Mouse (Mus musculus): Measurements from ENCODE around the gene Pck2. TPM values are rescaled to one million over a fixed set of nuclear protein-coding genes. Genes with fewer than 3 reads are reported as not detected.

Gene Pck2
- polyA plus RNA-seq, 1 experiment from 2014 or later: 19.2 TPM

DNA sequence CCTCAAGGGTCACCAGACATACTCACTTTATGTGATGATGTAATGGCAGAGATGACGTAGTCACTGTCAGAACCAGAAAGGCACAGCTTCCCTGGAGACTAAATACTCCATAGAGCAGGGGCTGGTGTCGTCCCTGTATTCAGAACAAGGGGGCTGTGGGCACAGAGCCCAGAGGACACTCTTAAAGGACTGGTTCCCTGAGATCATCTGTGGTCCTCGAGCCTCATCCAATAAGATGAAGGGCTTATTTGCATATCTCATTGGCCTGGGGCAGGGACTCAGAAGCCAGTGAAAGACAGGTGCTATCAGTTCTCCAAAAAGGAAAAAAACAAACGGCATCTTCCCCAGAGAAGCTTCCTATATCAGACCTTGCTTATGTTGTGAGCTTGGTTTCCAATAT is 16.0 kb upstream of the Pck2 start:
- 53% methylated on average over 4 of the region's 4 CpGs for WGBS
- Histone ChIP-seq H3K27me3 (ENCODE audit: control insufficient read depth, insufficient read depth, low read length) (0 out of 2 replicates have a peak, but pooled peaks cover 4% of the 10 kb centered on the region), H3K9ac (no peak overlapping the region), H3K36me3 (replicated peaks; ENCODE audit: control insufficient read depth, insufficient read depth) (no peaks in the 10 kb centered on the region), H3K9me3 (ENCODE audit: control insufficient read depth, low read length) (no peaks in the 10 kb centered on the region), H3K4me1 (replicated peaks; ENCODE audit: control insufficient read depth, insufficient read depth, low read length) (peaks cover 10% of the 10 kb centered on the region; the same call in 1 of the 2 replicates), H3K4me3 (replicated peaks; ENCODE audit: low read length) (no peak overlapping the region), H3K4me2 (replicated peaks) (no peak overlapping the region), H3K27ac (no peak overlapping the region)
- no peak for ATAC-seq (ENCODE audit: low FRiP score)
- DNase-seq (ENCODE audit: low spot score): no peak

DNA sequence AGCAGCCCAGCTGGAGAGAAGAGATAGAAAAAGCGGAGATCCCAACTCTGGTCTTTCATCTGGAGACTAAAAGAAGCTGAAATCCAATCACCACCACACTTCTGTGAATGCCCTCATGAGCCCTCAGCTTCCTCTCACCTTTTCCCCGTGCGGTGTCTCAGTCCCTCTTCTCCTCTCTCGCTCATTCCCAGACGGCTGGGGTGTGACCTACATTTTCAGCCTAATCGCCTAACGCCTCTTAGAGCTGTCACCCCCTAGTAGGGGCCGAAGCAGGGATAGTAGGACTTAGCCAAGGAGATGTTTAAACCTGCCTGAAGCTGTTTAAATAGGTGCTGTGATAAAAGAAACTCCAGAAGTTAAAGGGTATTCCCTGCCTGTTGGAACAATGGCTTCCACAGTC is 15.3 kb upstream of the Pck2 start, which contains the start of gene Nrl:
Nrl (minus strand) TSS at position 197 of the 400 bp plus-strand sequence.
- ATAC-seq (ENCODE audit: low FRiP score) (no peak), DNase-seq (ENCODE audit: low spot score) (no peak)
- Histone ChIP-seq H3K27me3 (ENCODE audit: control insufficient read depth, insufficient read depth, low read length) (0 out of 2 replicates have a peak, but pooled peaks cover 4% of the 10 kb centered on the region), H3K4me2 (replicated peaks) (no peak within 1 kb of the TSS), H3K4me3 (replicated peaks; ENCODE audit: low read length) (no peak within 1 kb of the TSS), H3K36me3 (replicated peaks; ENCODE audit: control insufficient read depth, insufficient read depth) (no peaks in the 10 kb centered on the region), H3K4me1 (replicated peaks; ENCODE audit: control insufficient read depth, insufficient read depth, low read length) (0 out of 2 replicates have a peak, but pooled peaks cover 6% of the 10 kb centered on the region), H3K27ac (no peak within 1 kb of the TSS), H3K9ac (no peak within 1 kb of the TSS), H3K9me3 (ENCODE audit: control insufficient read depth, low read length) (no peaks in the 10 kb centered on the region)
- 52% methylated on average over 8 of the region's 8 CpGs for WGBS

GRCm38 (mm10) chr14:55526674-55527073 is 13.4 kb upstream of the Pck2 start:
- no peaks in the 10 kb centered on the region for H3K9me3 ChIP-seq (ENCODE audit: control insufficient read depth, low read length)
- no peak overlapping the region for H3K27ac ChIP-seq
- no peak for DNase-seq (ENCODE audit: low spot score)
- no peak overlapping the region for H3K4me2 ChIP-seq (replicated peaks)
- H3K27me3 ChIP-seq (ENCODE audit: control insufficient read depth, insufficient read depth, low read length): 0 out of 2 replicates have a peak, but pooled peaks cover under 1% of the 10 kb centered on the region
- no peak for ATAC-seq (ENCODE audit: low FRiP score)
- WGBS: 85% methylated on average over 2 of the region's 2 CpGs
- no peak overlapping the region for H3K4me3 ChIP-seq (replicated peaks; ENCODE audit: low read length)
- H3K4me1 ChIP-seq (replicated peaks; ENCODE audit: control insufficient read depth, insufficient read depth, low read length): no peaks in the 10 kb centered on the region
- H3K9ac ChIP-seq: no peak overlapping the region
- no peaks in the 10 kb centered on the region for H3K36me3 ChIP-seq (replicated peaks; ENCODE audit: control insufficient read depth, insufficient read depth)

DNA sequence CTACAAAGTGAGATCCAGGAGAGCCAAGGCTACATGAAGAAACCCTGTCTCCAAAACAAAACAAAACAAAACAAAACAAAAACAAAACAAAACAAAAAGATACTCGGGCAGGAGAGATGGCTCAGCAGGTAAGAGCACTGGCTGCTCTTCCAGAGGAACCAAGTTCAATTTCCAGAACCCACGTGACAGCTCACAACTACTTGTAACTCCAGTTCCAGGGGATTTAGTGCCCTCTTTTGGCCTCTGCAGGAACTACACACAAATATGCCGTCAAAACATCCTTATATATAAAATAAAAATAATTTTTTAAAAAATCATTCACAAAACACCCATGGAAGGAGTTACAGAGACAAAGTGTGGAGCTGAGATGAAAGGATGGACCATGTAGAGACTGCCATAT is 12.1 kb upstream of the Pck2 start:
- no peaks in the 10 kb centered on the region for H3K27me3 ChIP-seq (ENCODE audit: control insufficient read depth, insufficient read depth, low read length)

DNA sequence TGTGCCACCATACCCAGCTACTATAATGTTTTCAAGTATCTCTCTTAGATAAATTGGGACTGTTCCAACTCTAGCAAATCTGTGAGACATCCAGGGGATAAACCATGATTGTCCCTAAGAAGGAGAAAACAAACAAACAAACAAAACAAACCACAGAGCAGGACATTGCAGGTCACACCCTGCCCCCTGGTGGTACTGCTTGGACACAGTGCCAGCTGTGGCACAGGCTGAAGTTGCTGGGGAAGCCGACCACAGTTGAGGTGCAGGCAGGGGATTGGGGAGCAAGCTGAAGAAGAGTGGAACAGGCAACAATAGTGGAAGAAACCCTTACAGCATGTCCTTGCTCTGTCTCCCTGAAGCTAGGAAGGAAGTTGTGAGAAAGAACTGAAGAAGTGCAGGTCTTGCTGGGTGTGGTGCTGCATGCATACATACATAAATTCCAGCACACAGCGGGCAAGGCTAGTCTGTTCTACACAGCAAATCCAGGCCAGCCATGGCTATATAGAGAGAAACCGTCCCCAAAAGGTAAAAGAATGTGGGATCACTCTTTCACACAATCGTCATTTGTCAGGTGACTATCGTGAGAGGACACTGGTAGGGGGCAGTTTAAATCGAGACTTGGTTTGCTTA is 3.8 kb upstream of the Pck2 start:
- no peak overlapping the region for H3K27ac ChIP-seq
- no peaks in the 10 kb centered on the region for H3K27me3 ChIP-seq (ENCODE audit: control insufficient read depth, insufficient read depth, low read length)
- peaks cover 9% of the 10 kb centered on the region for H3K4me1 ChIP-seq (replicated peaks; ENCODE audit: control insufficient read depth, insufficient read depth, low read length)
- WGBS: 59% methylated on average over 6 of the region's 6 CpGs
- H3K9me3 ChIP-seq (ENCODE audit: control insufficient read depth, low read length): no peaks in the 10 kb centered on the region
- no peak overlapping the region for H3K4me3 ChIP-seq (replicated peaks; ENCODE audit: low read length)
- H3K9ac ChIP-seq: no peak overlapping the region
- H3K36me3 ChIP-seq (replicated peaks; ENCODE audit: control insufficient read depth, insufficient read depth): no peaks in the 10 kb centered on the region
- no peak overlapping the region for H3K4me2 ChIP-seq (replicated peaks)
- DNase-seq (ENCODE audit: low spot score): peak; percentile 60
- ATAC-seq (ENCODE audit: low FRiP score): no peak

More for the DNA sequence above, 12.1 kb upstream of the Pck2 start:
- H3K4me3 ChIP-seq (replicated peaks; ENCODE audit: low read length): no peak overlapping the region
- WGBS: 14% methylated on average over 3 of the region's 3 CpGs
- no peaks in the 10 kb centered on the region for H3K36me3 ChIP-seq (replicated peaks; ENCODE audit: control insufficient read depth, insufficient read depth)
- H3K9me3 ChIP-seq (ENCODE audit: control insufficient read depth, low read length): no peaks in the 10 kb centered on the region
- ATAC-seq (ENCODE audit: low FRiP score) (no peak), DNase-seq (ENCODE audit: low spot score) (peak; percentile 52)
- no peak overlapping the region for H3K9ac ChIP-seq
- H3K4me2 ChIP-seq (replicated peaks): no peak overlapping the region
- no peaks in the 10 kb centered on the region for H3K4me1 ChIP-seq (replicated peaks; ENCODE audit: control insufficient read depth, insufficient read depth, low read length)
- no peak overlapping the region for H3K27ac ChIP-seq

- Histone ChIP-seq H3K4me2 (replicated peaks) (peak overlapping the region; percentile 94), H3K9me3 (ENCODE audit: control insufficient read depth, low read length) (no peaks in the 10 kb centered on the region), H3K9ac (peak overlapping the region; percentile 79), H3K27me3 (ENCODE audit: control insufficient read depth, insufficient read depth, low read length) (no peaks in the 10 kb centered on the region), H3K36me3 (replicated peaks; ENCODE audit: control insufficient read depth, insufficient read depth) (0 out of 2 replicates have a peak, but pooled peaks cover 7% of the 10 kb centered on the region), H3K27ac (peak overlapping the region; percentile 72), H3K4me1 (replicated peaks; ENCODE audit: control insufficient read depth, insufficient read depth, low read length) (peaks cover 12% of the 10 kb centered on the region), H3K4me3 (replicated peaks; ENCODE audit: low read length) (peak overlapping the region; percentile 59)
- WGBS: 6% methylated on average over 10 of the region's 10 CpGs
- ATAC-seq (ENCODE audit: low FRiP score) (peak; percentile 51), DNase-seq (ENCODE audit: low spot score) (peak; percentile 78)
Observed at GRCm38 (mm10) chr14:55540787-55541321, 788 bp downstream of the Pck2 start.

DNA sequence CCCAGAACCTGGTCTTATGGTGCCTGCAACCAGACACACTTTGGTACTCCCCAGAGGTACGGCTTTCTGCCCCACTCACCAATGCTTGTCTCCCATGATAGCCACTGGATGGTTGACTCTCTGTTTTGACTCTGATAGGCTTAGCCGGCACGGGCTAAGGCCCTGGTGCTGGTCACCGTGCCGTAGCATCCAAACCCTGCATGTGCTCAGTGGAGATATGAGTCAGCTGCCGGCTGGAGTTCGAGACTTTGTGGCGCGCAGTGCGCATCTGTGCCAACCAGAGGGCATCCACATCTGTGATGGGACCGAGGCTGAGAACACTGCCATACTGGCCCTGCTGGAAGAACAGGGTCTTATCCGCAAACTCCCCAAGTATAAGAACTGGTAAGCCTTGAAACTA is 2.2 kb downstream of the Pck2 start:
- DNase-seq (ENCODE audit: low spot score): no peak

DNA sequence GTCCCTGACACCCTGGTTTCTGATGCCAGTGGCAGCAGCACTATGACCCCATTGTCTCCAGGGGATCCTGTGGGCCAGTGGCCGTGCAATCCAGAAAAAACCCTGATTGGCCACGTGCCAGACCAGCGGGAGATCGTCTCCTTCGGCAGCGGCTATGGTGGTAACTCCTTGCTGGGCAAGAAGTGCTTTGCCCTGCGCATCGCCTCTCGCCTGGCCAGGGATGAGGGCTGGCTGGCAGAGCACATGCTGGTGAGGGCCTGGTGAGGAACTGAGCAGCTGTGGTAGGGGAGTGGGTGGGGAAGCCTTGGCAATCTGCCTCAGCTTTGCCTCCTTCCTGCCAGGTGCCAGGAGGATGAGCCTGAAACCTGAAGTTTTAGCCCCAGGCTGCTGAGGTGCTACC is 4.3 kb downstream of the Pck2 start:
- H3K9me3 ChIP-seq (ENCODE audit: control insufficient read depth, low read length): no peaks in the 10 kb centered on the region
- ATAC-seq (ENCODE audit: low FRiP score) (no peak), DNase-seq (ENCODE audit: low spot score) (no peak)
- no peak overlapping the region for H3K4me2 ChIP-seq (replicated peaks)
- H3K27me3 ChIP-seq (ENCODE audit: control insufficient read depth, insufficient read depth, low read length): no peaks in the 10 kb centered on the region
- 70% methylated on average over 9 of the region's 9 CpGs for WGBS
- H3K4me3 ChIP-seq (replicated peaks; ENCODE audit: low read length): no peak overlapping the region
- H3K4me1 ChIP-seq (replicated peaks; ENCODE audit: control insufficient read depth, insufficient read depth, low read length): peaks cover 12% of the 10 kb centered on the region
- H3K9ac ChIP-seq: no peak overlapping the region
- peaks cover 31% of the 10 kb centered on the region for H3K36me3 ChIP-seq (replicated peaks; ENCODE audit: control insufficient read depth, insufficient read depth)
- no peak overlapping the region for H3K27ac ChIP-seq

More for the DNA sequence above, 2.2 kb downstream of the Pck2 start:
- no peak overlapping the region for H3K4me2 ChIP-seq (replicated peaks)
- peaks cover 12% of the 10 kb centered on the region for H3K4me1 ChIP-seq (replicated peaks; ENCODE audit: control insufficient read depth, insufficient read depth, low read length)
- no peaks in the 10 kb centered on the region for H3K27me3 ChIP-seq (ENCODE audit: control insufficient read depth, insufficient read depth, low read length)
- ATAC-seq (ENCODE audit: low FRiP score): no peak
- H3K4me3 ChIP-seq (replicated peaks; ENCODE audit: low read length): no peak overlapping the region
- WGBS: 98% methylated on average over 12 of the region's 12 CpGs
- H3K9me3 ChIP-seq (ENCODE audit: control insufficient read depth, low read length): no peaks in the 10 kb centered on the region
- H3K36me3 ChIP-seq (replicated peaks; ENCODE audit: control insufficient read depth, insufficient read depth): peaks cover 11% of the 10 kb centered on the region; the same call in 1 of the 2 replicates
- no peak overlapping the region for H3K27ac ChIP-seq
- no peak overlapping the region for H3K9ac ChIP-seq

DNA sequence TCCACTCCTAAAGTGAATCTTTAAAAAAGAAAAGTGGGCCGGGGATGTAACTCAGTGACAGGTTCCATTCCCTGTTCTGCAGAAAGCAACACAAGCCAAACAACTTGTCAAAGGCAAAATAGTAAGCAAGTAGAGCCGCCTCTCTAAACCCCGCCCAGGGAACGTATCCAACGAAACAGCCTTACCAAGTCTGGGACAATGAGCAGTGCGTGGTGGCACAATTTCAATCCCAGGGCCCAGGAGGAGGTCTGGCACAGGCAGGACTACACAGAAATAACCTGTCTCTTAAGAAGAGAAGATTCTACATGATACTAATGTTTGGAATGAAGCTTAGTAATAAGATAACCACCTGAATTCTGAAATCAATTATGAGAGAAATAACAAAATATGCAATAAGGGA is 10.1 kb downstream of the Pck2 start:
- Histone ChIP-seq H3K9ac (no peak overlapping the region), H3K4me1 (replicated peaks; ENCODE audit: control insufficient read depth, insufficient read depth, low read length) (no peaks in the 10 kb centered on the region), H3K9me3 (ENCODE audit: control insufficient read depth, low read length) (no peaks in the 10 kb centered on the region), H3K27me3 (ENCODE audit: control insufficient read depth, insufficient read depth, low read length) (no peaks in the 10 kb centered on the region), H3K36me3 (replicated peaks; ENCODE audit: control insufficient read depth, insufficient read depth) (peaks cover 26% of the 10 kb centered on the region), H3K27ac (no peak overlapping the region), H3K4me2 (replicated peaks) (no peak overlapping the region), H3K4me3 (replicated peaks; ENCODE audit: low read length) (no peak overlapping the region)
- WGBS: 89% methylated on average over 6 of the region's 6 CpGs
- DNase-seq (ENCODE audit: low spot score): no peak
- ATAC-seq (ENCODE audit: low FRiP score): no peak
